ENCODE assay signal across 12 mouse cellular contexts in the genomic region with DNA sequence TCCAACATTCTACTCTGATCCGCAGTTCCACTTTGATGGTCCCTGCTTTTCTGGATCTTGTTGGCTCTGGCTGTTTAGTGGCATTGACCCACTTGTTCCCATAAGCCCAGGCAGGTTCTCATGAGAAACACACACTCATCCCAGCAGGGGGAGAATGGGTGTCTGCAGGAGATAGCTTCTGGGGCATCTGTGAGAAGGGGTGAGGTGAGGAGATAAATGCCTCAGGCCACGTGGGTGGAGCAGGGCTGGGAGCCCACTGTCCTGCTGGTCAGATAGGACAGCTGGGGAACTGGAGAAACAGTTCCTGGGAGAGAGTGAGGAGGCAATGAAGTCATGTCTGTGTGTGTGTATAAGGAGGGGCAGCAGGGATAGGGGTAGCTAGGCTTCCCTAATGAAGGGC. TPM values are rescaled to one million over a fixed set of nuclear protein-coding genes. Genes with fewer than 3 reads are reported as not detected.
DNase-seq lines count a peak whose midpoint lies in the region; ATAC-seq lines count a peak whose summit lies in the region.
"Had no signal": no experiment of that assay in that cellular context is flagged by ENCODE, and none has a peak within 500 bp of the region (broad histone marks: within the 10 kb centered on the region; RNA-seq: fewer than 3 reads in every experiment).

No protein-coding gene starts in this region.

- H3K9me3 ChIP-seq in kidney, embryonic 15.5 days (replicated peaks) = no peaks in the 10 kb centered on the region
- H3K9me3 ChIP-seq in kidney, embryonic 16.5 days (ENCODE audit: low read length) = no peaks in the 10 kb centered on the region
- no peaks in the 10 kb centered on the region for H3K9me3 ChIP-seq in liver, embryonic 12.5 days (replicated peaks)

- H3K9ac ChIP-seq in kidney, embryonic 15.5 days = no peak overlapping the region
- no peak overlapping the region for H3K9ac ChIP-seq in kidney, embryonic 16.5 days (replicated peaks; ENCODE audit: low read length)
- H3K9ac ChIP-seq in liver, embryonic 12.5 days = peak overlapping the region; percentile 68

- no peak overlapping the region for H3K4me2 ChIP-seq in kidney, embryonic 15.5 days
- no peak overlapping the region for H3K4me2 ChIP-seq in kidney, embryonic 16.5 days (replicated peaks; ENCODE audit: low read depth, low read length)
- H3K4me2 ChIP-seq in liver, embryonic 12.5 days = peak overlapping the region; percentile 62

- no peaks in the 10 kb centered on the region for H3K4me1 ChIP-seq in kidney, embryonic 15.5 days
- H3K4me1 ChIP-seq in kidney, embryonic 16.5 days (ENCODE audit: insufficient read depth, low read length) = no peaks in the 10 kb centered on the region
- H3K4me1 ChIP-seq in liver, embryonic 12.5 days = peaks cover 64% of the 10 kb centered on the region

- DNase-seq in spleen, postnatal 4 days (ENCODE audit: low spot score in 2 of 2) = peak; percentile 79 to 82
- DNase-seq in layer of hippocampus, postnatal 14 days (ENCODE audit: low spot score in 2 of 2) = no peak
- DNase-seq in right cerebral cortex, adult 2 months (ENCODE audit: low spot score in 2 of 2) = no peak
- DNase-seq in left cerebral cortex, adult 9 months (ENCODE audit: low spot score in 2 of 2) = no peak
- DNase-seq: adrenal gland, postnatal 14 days; thymus, postnatal 14 days had no signal

- no peak overlapping the region for H3K4me3 ChIP-seq in kidney, embryonic 15.5 days (replicated peaks)
- H3K4me3 ChIP-seq in kidney, embryonic 16.5 days (ENCODE audit: low read length) = no peak overlapping the region
- H3K4me3 ChIP-seq in liver, embryonic 12.5 days = peak overlapping the region; percentile 29

- 53% methylated on average over 2 of the region's 2 CpGs for WGBS in kidney, embryonic 15.5 days
- WGBS in kidney, embryonic 16.5 days = 47% methylated on average over 2 of the region's 2 CpGs
- WGBS in liver, embryonic 12.5 days (ENCODE audit: insufficient replicate concordance) = 35% methylated on average over 2 of the region's 2 CpGs

- H3K36me3 ChIP-seq in kidney, embryonic 15.5 days = peaks cover 10% of the 10 kb centered on the region; the same call in 1 of the 2 replicates
- H3K36me3 ChIP-seq in kidney, embryonic 16.5 days (ENCODE audit: insufficient read depth, low read length) = no peaks in the 10 kb centered on the region
- no peaks in the 10 kb centered on the region for H3K36me3 ChIP-seq in liver, embryonic 12.5 days

- H3K27ac ChIP-seq in kidney, embryonic 15.5 days = no peak overlapping the region
- no peak overlapping the region for H3K27ac ChIP-seq in kidney, embryonic 16.5 days (ENCODE audit: low read length)
- H3K27ac ChIP-seq in liver, embryonic 12.5 days = peak overlapping the region; percentile 93

- peaks cover 24% of the 10 kb centered on the region for H3K27me3 ChIP-seq in kidney, embryonic 15.5 days
- H3K27me3 ChIP-seq in kidney, embryonic 16.5 days (ENCODE audit: insufficient read depth, low read length) = peaks cover 7% of the 10 kb centered on the region; the same call in 1 of the 2 replicates
- H3K27me3 ChIP-seq in liver, embryonic 12.5 days (replicated peaks) = no peaks in the 10 kb centered on the region

- peak; percentile 77; the same call in 1 of the 2 replicates for ATAC-seq in kidney, embryonic 15.5 days (replicated peaks; ENCODE audit: low FRiP score)
- no peak for ATAC-seq in kidney, embryonic 16.5 days (ENCODE audit: low FRiP score, low TSS enrichment)
- peak; percentile 65 for ATAC-seq in common myeloid progenitor, adult 5-6 weeks (replicated peaks; ENCODE audit: low read depth, poor library complexity, severe bottlenecking)
- ATAC-seq in liver, embryonic 12.5 days = peak; percentile 95
- ATAC-seq: inflammation-experienced regulatory T-cells, adult 6 months; midbrain, embryonic 16.5 days had no signal

RNA-seq across cellular contexts. Expression of gene Asb1, which starts 6.9 kb away (rescaled TPM):
- polyA plus RNA-seq in kidney, embryonic 15.5 days (2015; fragmentation: Nextera tagmentation; extraction: Ambion mirVana) = 5.2 and 5.4 TPM in 2 replicates
- 5.0 and 6.6 TPM in 2 replicates for polyA plus RNA-seq in kidney, embryonic 16.5 days (2015; fragmentation: Nextera tagmentation; extraction: Ambion mirVana)
- 14.7 and 15.2 TPM in 2 replicates for total RNA-seq in common myeloid progenitor, adult 5-6 weeks (2017)
- 20.2 and 20.9 TPM in 2 replicates for polyA plus RNA-seq in liver, embryonic 12.5 days (2016; fragmentation: Nextera tagmentation; extraction: Ambion mirVana)
- 10 to 100 TPM; 44.6 to 48.5 TPM for total RNA-seq in layer of hippocampus, postnatal 14 days (2021)

RNA-seq across cellular contexts. Expression of gene Traf3ip1, which starts 39.0 kb away (rescaled TPM):
- 10.1 and 11.8 TPM in 2 replicates for polyA plus RNA-seq in kidney, embryonic 15.5 days (2015; fragmentation: Nextera tagmentation; extraction: Ambion mirVana)
- polyA plus RNA-seq in kidney, embryonic 16.5 days (2015; fragmentation: Nextera tagmentation; extraction: Ambion mirVana) = 10.7 and 11.3 TPM in 2 replicates
- total RNA-seq in common myeloid progenitor, adult 5-6 weeks (2017) = 4.0 and 5.2 TPM in 2 replicates
- 3.6 and 4.1 TPM in 2 replicates for polyA plus RNA-seq in liver, embryonic 12.5 days (2016; fragmentation: Nextera tagmentation; extraction: Ambion mirVana)
- 10 to 100 TPM; 11.6 to 12.6 TPM for total RNA-seq in layer of hippocampus, postnatal 14 days (2021)

Comparison
In these comparisons a context has a peak if more than half of its experiments do, and no peak if none do; other contexts are left out.
1. DNase-seq: peak in spleen, postnatal 4 days (2 of 2); none in layer of hippocampus, postnatal 14 days (0 of 2), right cerebral cortex, adult 2 months (0 of 2) and left cerebral cortex, adult 9 months (0 of 2).